Mouse (Mus musculus): Measurements from ENCODE around the gene R3hdm2.

R3hdm2 gene

DNA sequence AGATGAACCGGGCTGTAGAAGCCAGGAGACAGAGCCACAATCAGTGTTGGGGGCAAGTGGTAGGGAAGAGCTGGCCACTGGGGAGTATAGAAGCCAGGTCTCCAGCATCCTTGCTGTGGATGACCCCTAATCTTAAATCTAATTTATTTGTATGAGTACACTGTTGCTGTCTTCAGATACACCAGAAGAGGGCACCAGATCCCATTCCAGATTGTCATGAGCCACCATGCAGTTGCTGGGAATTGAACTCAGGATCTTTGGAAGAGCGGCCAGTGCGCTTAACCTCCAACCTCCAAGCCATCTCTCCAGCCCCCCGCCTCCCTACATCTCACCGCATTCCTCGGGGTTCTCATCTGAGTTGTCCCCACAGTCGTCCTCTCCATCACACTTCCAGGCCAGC lies 166.4 kb downstream of the R3hdm2 start:
- DNase-seq: no peak

DNA sequence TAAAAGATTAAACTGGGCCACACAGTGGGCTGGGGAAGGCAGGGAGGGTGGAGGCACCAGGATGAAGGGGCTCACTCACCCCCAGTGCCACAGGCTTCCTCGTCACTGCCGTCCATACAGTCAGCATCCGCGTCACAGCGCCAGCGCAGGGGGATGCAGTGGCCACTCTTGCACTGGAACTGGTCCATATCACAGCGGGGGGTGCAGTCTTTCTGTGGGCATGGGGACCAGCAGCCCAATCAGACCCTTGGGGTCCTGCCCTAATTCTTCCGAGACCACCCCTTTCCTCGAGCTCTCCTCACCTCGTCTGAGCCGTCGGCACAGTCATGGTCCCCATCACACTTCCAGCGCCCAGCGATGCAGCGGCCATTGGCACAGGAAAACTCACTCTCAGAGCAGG lies 168.1 kb downstream of the R3hdm2 start:
- DNase-seq: no peak

Data from heart, adult 11 months (tissue).